Mouse (Mus musculus) limb, embryonic 15.5 days (tissue): ENCODE results near the gene C1qtnf6. TPM values are rescaled to one million over a fixed set of nuclear protein-coding genes. Genes with fewer than 3 reads are reported as not detected.

ENCODE experiments used
- ATAC-seq: fragments of 200-750 bp; cut with Nextera tagmentation; 2 replicates; pipeline ENCODE4 v1.8.0; 2017; ENCODE audit warnings: low read depth, moderate TSS enrichment; ENCODE audit not compliant: insufficient number of reproducible peaks, low FRiP score, low TSS enrichment
- H3K27ac ChIP-seq: fragments of 300-500 bp; sonication (generic); 2 replicates; pipeline ENCODE4 v1.5.1; 2015; ENCODE audit warnings: moderate library complexity, mild to moderate bottlenecking, inconsistent platforms
- H3K27me3 ChIP-seq: fragments of 300-500 bp; sonication (generic); 2 replicates; pipeline ENCODE4 v1.6.1; 2015; ENCODE audit warnings: inconsistent platforms
- H3K36me3 ChIP-seq: fragments of 300-500 bp; sonication (generic); 2 replicates; pipeline ENCODE4 v1.6.1; 2015; ENCODE audit warnings: inconsistent platforms
- H3K4me1 ChIP-seq: fragments of 300-500 bp; sonication (generic); 2 replicates; pipeline ENCODE4 v1.6.1; 2015; ENCODE audit warnings: inconsistent platforms
- H3K4me2 ChIP-seq: fragments of 300-500 bp; sonication (generic); 2 replicates; pipeline ENCODE4 v1.6.1; 2015; ENCODE audit warnings: mild to moderate bottlenecking, inconsistent platforms
- H3K4me3 ChIP-seq: fragments of 300-500 bp; sonication (generic); 2 replicates; pipeline ENCODE4 v1.5.1; 2015; ENCODE audit warnings: mild to moderate bottlenecking, inconsistent platforms
- H3K9ac ChIP-seq: fragments of 300-500 bp; sonication (generic); 2 replicates; pipeline ENCODE4 v1.6.1; 2015; ENCODE audit warnings: inconsistent platforms
- H3K9me3 ChIP-seq: fragments of 300-500 bp; sonication (generic); 2 replicates; pipeline ENCODE4 v1.6.1; 2016; ENCODE audit warnings: inconsistent platforms
- WGBS: fragments of 180-500 bp; shearing (Covaris S2); methylation state at CpG from one replicate; pipeline ENCODE4 v1.1.7; 2015; 5-methylcytosine and 5-hydroxymethylcytosine counted together
- polyA plus RNA-seq: library from polyadenylated mRNA; unstranded; fragments of >200 nt; fragmentation: Nextera tagmentation; extraction: Ambion mirVana; gene quantifications from 2 replicates; pipeline ENCODE4 v1.2.1, GENCODE M21; 2015

C1qtnf6 gene
- polyA plus RNA-seq, 1 experiment from 2014 or later, result 52.3 TPM

GRCm38 (mm10) chr15:78510121-78510576 is 21.1 kb downstream of the C1qtnf6 start:
- WGBS, result 50% methylated on average over 8 of the region's 8 CpGs
- no peak for ATAC-seq
- Histone ChIP-seq H3K27ac (no peak overlapping the region), H3K4me2 (no peak overlapping the region), H3K4me3 (no peak overlapping the region), H3K36me3 (no peaks in the 10 kb centered on the region), H3K9me3 (peaks cover 2% of the 10 kb centered on the region; the same call in 1 of the 2 replicates), H3K9ac (no peak overlapping the region), H3K4me1 (peaks cover 17% of the 10 kb centered on the region), H3K27me3 (no peaks in the 10 kb centered on the region)

- 46% methylated on average over 12 of the region's 12 CpGs for WGBS
- Histone ChIP-seq H3K27ac (no peak overlapping the region), H3K9ac (no peak overlapping the region), H3K36me3 (no peaks in the 10 kb centered on the region), H3K4me1 (peaks cover 10% of the 10 kb centered on the region), H3K4me3 (no peak overlapping the region), H3K4me2 (no peak overlapping the region), H3K9me3 (peaks cover 7% of the 10 kb centered on the region; the same call in 1 of the 2 replicates), H3K27me3 (no peaks in the 10 kb centered on the region)
- no peak for ATAC-seq
These were observed 21.8 kb downstream of the C1qtnf6 start for GRCm38 (mm10) chr15:78509297-78509899.

DNA sequence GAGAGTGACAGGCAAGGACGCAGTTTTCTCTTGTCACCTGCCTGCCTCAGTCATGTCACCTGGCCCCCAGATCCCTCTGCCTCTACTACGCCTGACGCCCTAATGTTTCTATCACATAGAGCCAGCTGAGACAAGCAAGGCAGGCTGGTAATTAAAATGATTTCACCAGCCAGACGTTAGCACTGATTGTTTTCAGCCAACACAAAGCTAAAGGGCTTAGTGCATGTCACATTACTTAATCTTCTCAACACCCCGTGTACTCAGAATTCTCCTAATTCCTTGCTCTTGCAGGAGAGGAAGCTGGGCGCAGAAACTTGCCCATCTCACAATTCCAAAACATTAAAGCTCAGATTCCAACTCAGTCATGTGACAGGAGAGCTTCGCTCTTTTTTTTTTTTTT is 22.8 kb downstream of the C1qtnf6 start:
- H3K36me3 ChIP-seq, result no peaks in the 10 kb centered on the region
- H3K27me3 ChIP-seq, result no peaks in the 10 kb centered on the region
- peaks cover 8% of the 10 kb centered on the region for H3K4me1 ChIP-seq
- WGBS, result 56% methylated on average over 7 of the region's 7 CpGs
- no peak overlapping the region for H3K27ac ChIP-seq
- H3K9ac ChIP-seq, result no peak overlapping the region
- H3K4me2 ChIP-seq, result no peak overlapping the region
- ATAC-seq, result no peak
- H3K4me3 ChIP-seq, result no peak overlapping the region
- peaks cover 7% of the 10 kb centered on the region; the same call in 1 of the 2 replicates for H3K9me3 ChIP-seq

GRCm38 (mm10) chr15:78505541-78505940 is 25.7 kb downstream of the C1qtnf6 start:
- no peak overlapping the region for H3K27ac ChIP-seq
- no peak overlapping the region for H3K4me2 ChIP-seq
- H3K36me3 ChIP-seq, result no peaks in the 10 kb centered on the region
- WGBS, result 72% methylated on average over 3 of the region's 3 CpGs
- H3K9ac ChIP-seq, result no peak overlapping the region
- H3K9me3 ChIP-seq, result peaks cover 7% of the 10 kb centered on the region; the same call in 1 of the 2 replicates
- ATAC-seq, result no peak
- no peak overlapping the region for H3K4me3 ChIP-seq
- no peaks in the 10 kb centered on the region for H3K27me3 ChIP-seq
- peaks cover 8% of the 10 kb centered on the region for H3K4me1 ChIP-seq

- Histone ChIP-seq H3K36me3 (no peaks in the 10 kb centered on the region), H3K27ac (no peak overlapping the region), H3K4me1 (peaks cover 3% of the 10 kb centered on the region; the same call in 1 of the 2 replicates), H3K9ac (no peak overlapping the region), H3K9me3 (peaks cover 7% of the 10 kb centered on the region; the same call in 1 of the 2 replicates), H3K4me3 (no peak overlapping the region), H3K27me3 (no peaks in the 10 kb centered on the region), H3K4me2 (no peak overlapping the region)
- no peak for ATAC-seq
- 89% methylated on average over 5 of the region's 5 CpGs for WGBS
These were observed 26.4 kb downstream of the C1qtnf6 start for GRCm38 (mm10) chr15:78504816-78505215.

GRCm38 (mm10) chr15:78504013-78504412 is 27.2 kb downstream of the C1qtnf6 start:
- no peaks in the 10 kb centered on the region for H3K27me3 ChIP-seq
- no peaks in the 10 kb centered on the region for H3K4me1 ChIP-seq
- ATAC-seq, result no peak
- no peak overlapping the region for H3K27ac ChIP-seq
- H3K9me3 ChIP-seq, result peaks cover 7% of the 10 kb centered on the region; the same call in 1 of the 2 replicates
- no peak overlapping the region for H3K4me3 ChIP-seq
- 77% methylated on average over 1 of the region's 1 CpGs for WGBS
- H3K9ac ChIP-seq, result no peak overlapping the region
- no peak overlapping the region for H3K4me2 ChIP-seq
- H3K36me3 ChIP-seq, result no peaks in the 10 kb centered on the region

- H3K4me3 ChIP-seq, result no peak overlapping the region
- no peak overlapping the region for H3K4me2 ChIP-seq
- no peaks in the 10 kb centered on the region for H3K4me1 ChIP-seq
- peaks cover 7% of the 10 kb centered on the region; the same call in 1 of the 2 replicates for H3K9me3 ChIP-seq
- 74% methylated on average over 18 of the region's 18 CpGs for WGBS
- no peak overlapping the region for H3K9ac ChIP-seq
- no peak overlapping the region for H3K27ac ChIP-seq
- no peaks in the 10 kb centered on the region for H3K27me3 ChIP-seq
- no peaks in the 10 kb centered on the region for H3K36me3 ChIP-seq
- ATAC-seq, result no peak
These were observed 28.6 kb downstream of the C1qtnf6 start for GRCm38 (mm10) chr15:78502437-78503132.

- no peak within 1 kb of the TSS for H3K27ac ChIP-seq
- peaks cover 3% of the 10 kb centered on the region for H3K4me1 ChIP-seq
- no peak within 1 kb of the TSS for H3K4me3 ChIP-seq
- 87% methylated on average over 11 of the region's 11 CpGs for WGBS
- no peaks in the 10 kb centered on the region for H3K36me3 ChIP-seq
- no peak for ATAC-seq
- H3K27me3 ChIP-seq, result no peaks in the 10 kb centered on the region
- no peaks in the 10 kb centered on the region for H3K9me3 ChIP-seq
- H3K9ac ChIP-seq, result no peak within 1 kb of the TSS
- no peak within 1 kb of the TSS for H3K4me2 ChIP-seq
These were observed 36.2 kb downstream of the C1qtnf6 start, which contains the start of gene Il2rb for GRCm38 (mm10) chr15:78494968-78495406. Gene Il2rb, minus strand, starts transcription at chr15:78495271.

DNA sequence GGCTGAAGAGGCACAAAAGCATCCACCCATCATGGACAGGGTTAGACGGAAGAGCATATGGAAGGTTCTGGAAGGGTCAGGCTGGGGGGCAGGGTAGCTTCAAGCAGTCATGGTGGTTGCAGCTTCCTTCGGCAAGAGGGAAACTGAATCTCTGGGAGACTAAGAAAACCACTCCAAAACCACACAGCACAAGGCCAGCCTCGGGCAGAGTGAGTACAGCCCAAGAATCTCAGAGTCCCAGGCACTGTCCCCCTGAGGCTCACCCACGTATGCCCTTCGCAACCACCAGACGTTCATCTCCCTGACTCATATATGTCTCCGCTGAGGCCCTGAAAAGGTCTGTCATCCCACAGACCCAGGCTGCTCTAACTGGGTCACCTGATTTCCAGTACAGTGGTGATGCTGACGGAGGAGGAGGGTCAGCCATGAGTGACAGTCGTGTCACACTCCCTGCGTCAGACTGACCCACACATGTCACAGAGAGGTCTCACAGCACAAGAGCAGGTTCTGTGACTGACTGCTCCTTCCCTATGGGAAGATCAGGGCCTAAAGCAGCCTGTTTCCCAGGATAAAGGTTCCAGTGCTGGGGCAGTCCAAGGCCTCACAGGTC is 37.7 kb downstream of the C1qtnf6 start:
- no peak overlapping the region for H3K9ac ChIP-seq
- no peaks in the 10 kb centered on the region for H3K27me3 ChIP-seq
- H3K9me3 ChIP-seq, result no peaks in the 10 kb centered on the region
- WGBS, result 82% methylated on average over 10 of the region's 10 CpGs
- H3K4me1 ChIP-seq, result peaks cover 8% of the 10 kb centered on the region
- H3K4me2 ChIP-seq, result no peak overlapping the region
- no peak overlapping the region for H3K27ac ChIP-seq
- no peak overlapping the region for H3K4me3 ChIP-seq
- H3K36me3 ChIP-seq, result no peaks in the 10 kb centered on the region
- no peak for ATAC-seq

DNA sequence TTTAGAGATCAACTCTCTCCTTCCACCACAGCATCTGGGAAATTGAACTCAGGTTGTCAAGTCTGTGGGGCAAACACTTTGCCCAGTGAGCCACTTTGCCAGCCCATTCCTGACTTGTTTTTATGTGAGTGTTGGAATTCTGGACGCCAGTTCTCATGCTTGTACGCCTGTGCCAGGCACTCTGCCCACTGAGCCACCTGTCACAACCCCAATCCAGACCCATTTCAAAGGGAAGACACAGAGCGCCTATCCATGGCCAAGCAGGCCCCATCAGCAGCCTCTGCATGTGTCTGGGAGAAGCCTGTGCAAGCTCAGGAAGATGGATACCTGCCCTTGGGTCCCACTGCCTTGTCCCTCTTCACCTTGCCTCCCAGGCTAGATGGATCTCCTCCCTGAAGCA is 39.9 kb downstream of the C1qtnf6 start:
- no peaks in the 10 kb centered on the region for H3K9me3 ChIP-seq
- H3K27me3 ChIP-seq, result no peaks in the 10 kb centered on the region
- no peak overlapping the region for H3K9ac ChIP-seq
- no peaks in the 10 kb centered on the region for H3K36me3 ChIP-seq
- no peak overlapping the region for H3K4me2 ChIP-seq
- H3K4me3 ChIP-seq, result no peak overlapping the region
- H3K27ac ChIP-seq, result no peak overlapping the region
- H3K4me1 ChIP-seq, result peaks cover 8% of the 10 kb centered on the region
- ATAC-seq, result no peak
- 77% methylated on average over 3 of the region's 3 CpGs for WGBS

GRCm38 (mm10) chr15:78489906-78490305 is 41.3 kb downstream of the C1qtnf6 start:
- peaks cover 8% of the 10 kb centered on the region for H3K4me1 ChIP-seq
- no peak overlapping the region for H3K4me3 ChIP-seq
- H3K9me3 ChIP-seq, result no peaks in the 10 kb centered on the region
- no peak overlapping the region for H3K27ac ChIP-seq
- ATAC-seq, result no peak
- no peak overlapping the region for H3K9ac ChIP-seq
- H3K27me3 ChIP-seq, result no peaks in the 10 kb centered on the region
- no peak overlapping the region for H3K4me2 ChIP-seq
- WGBS, result 47% methylated on average over 8 of the region's 8 CpGs
- H3K36me3 ChIP-seq, result no peaks in the 10 kb centered on the region

- Histone ChIP-seq H3K4me1 (peaks cover 8% of the 10 kb centered on the region), H3K9ac (no peak overlapping the region), H3K36me3 (no peaks in the 10 kb centered on the region), H3K27me3 (no peaks in the 10 kb centered on the region), H3K27ac (no peak overlapping the region), H3K4me3 (no peak overlapping the region), H3K4me2 (no peak overlapping the region), H3K9me3 (no peaks in the 10 kb centered on the region)
- WGBS, result 83% methylated on average over 3 of the region's 3 CpGs
- ATAC-seq, result no peak
These were observed 42.0 kb downstream of the C1qtnf6 start for GRCm38 (mm10) chr15:78489248-78489647.
